Mouse (Mus musculus) liver, embryonic 16.5 days (tissue): ENCODE measurements at regions not wholly inside any gene's neighbourhood (a gene's known extent, or its start where the extent isn't known, plus 50 kb on each side); places are given as distances from the start of the nearest gene placed in this dataset.

Experiments used
- ATAC-seq: fragments of 200-750 bp; cut with Nextera tagmentation; 2 replicates; pipeline ENCODE4 v1.8.0; 2017; ENCODE audit warnings: low read depth, mild to moderate bottlenecking, moderate number of reproducible peaks, moderate library complexity
- H3K27ac ChIP-seq: fragments of 300-500 bp; sonication (generic); 2 replicates; pipeline ENCODE4 v1.5.1; 2014; ENCODE audit warnings: mild to moderate bottlenecking, low read length
- H3K27me3 ChIP-seq: fragments of 300-500 bp; sonication (generic); 2 replicates; pipeline ENCODE4 v1.6.1; 2014; ENCODE audit warnings: low read depth, low read length, mixed read lengths; ENCODE audit not compliant: control insufficient read depth, insufficient read depth
- H3K36me3 ChIP-seq: fragments of 300-500 bp; sonication (generic); 2 replicates; pipeline ENCODE4 v1.6.1; 2014; ENCODE audit warnings: mild to moderate bottlenecking; ENCODE audit not compliant: control insufficient read depth, insufficient read depth
- H3K4me1 ChIP-seq: fragments of 300-500 bp; sonication (generic); 2 replicates; pipeline ENCODE4 v1.6.1; 2014; ENCODE audit warnings: low read depth, low read length, mixed read lengths; ENCODE audit not compliant: control insufficient read depth
- H3K4me2 ChIP-seq: fragments of 300-500 bp; sonication (generic); 2 replicates; pipeline ENCODE4 v1.6.1; 2014; ENCODE audit warnings: low read depth, low read length, mixed read lengths
- H3K4me3 ChIP-seq: fragments of 300-500 bp; sonication (generic); 2 replicates; pipeline ENCODE4 v1.5.1; 2014; ENCODE audit warnings: low read depth, mild to moderate bottlenecking, low read length
- H3K9ac ChIP-seq: fragments of 300-500 bp; sonication (generic); 2 replicates; pipeline ENCODE4 v1.6.1; 2014; ENCODE audit warnings: low read depth, low read length
- H3K9me3 ChIP-seq: fragments of 300-500 bp; sonication (generic); replicated peaks from 2 replicates; pipeline ENCODE4 v1.6.1; 2016; ENCODE audit warnings: low read length; ENCODE audit not compliant: control insufficient read depth
- WGBS: fragments of 180-500 bp; shearing (Covaris S2); extraction: QIAGEN DNeasy Blood & Tissue Kit; methylation state at CpG from one replicate; pipeline ENCODE4 v1.1.7; 2014; ENCODE audit not compliant: insufficient replicate concordance; 5-methylcytosine and 5-hydroxymethylcytosine counted together

DNA sequence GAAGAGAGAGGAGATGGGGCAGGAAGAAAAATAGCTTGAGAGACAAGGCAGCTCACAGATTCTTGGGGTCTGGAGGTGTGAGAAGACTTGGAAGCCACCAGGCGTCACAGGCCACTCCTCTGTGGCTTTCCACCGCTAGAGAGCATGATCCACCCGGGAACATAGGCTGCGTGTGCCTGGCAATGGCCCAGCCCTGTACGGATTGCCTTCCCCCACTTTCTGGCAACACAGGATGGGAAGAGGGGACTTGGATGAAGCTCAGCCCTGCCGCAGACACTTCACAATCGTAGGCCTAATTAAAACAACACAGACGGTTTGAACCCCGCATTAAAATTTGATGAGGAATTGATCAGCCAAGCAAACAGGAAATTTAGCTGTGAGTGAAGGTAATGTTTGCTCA, 209.8 kb downstream of the Dhx35 start:
- WGBS: 63% methylated on average over 9 of the region's 9 CpGs
- no peaks in the 10 kb centered on the region for H3K4me1 ChIP-seq
- H3K4me3 ChIP-seq: no peak overlapping the region
- no peak for ATAC-seq
- no peak overlapping the region for H3K9ac ChIP-seq
- no peaks in the 10 kb centered on the region for H3K36me3 ChIP-seq
- no peak overlapping the region for H3K27ac ChIP-seq
- H3K4me2 ChIP-seq: no peak overlapping the region
- H3K27me3 ChIP-seq: no peaks in the 10 kb centered on the region
- no peaks in the 10 kb centered on the region for H3K9me3 ChIP-seq

GRCm38 (mm10) chr2:159012725-159013124, 218.1 kb downstream of the Dhx35 start:
- no peaks in the 10 kb centered on the region for H3K27me3 ChIP-seq
- no peaks in the 10 kb centered on the region for H3K9me3 ChIP-seq
- 52% methylated on average over 4 of the region's 4 CpGs for WGBS
- H3K27ac ChIP-seq: no peak overlapping the region
- H3K4me3 ChIP-seq: no peak overlapping the region
- H3K4me1 ChIP-seq: no peaks in the 10 kb centered on the region
- H3K36me3 ChIP-seq: no peaks in the 10 kb centered on the region
- H3K4me2 ChIP-seq: no peak overlapping the region
- no peak overlapping the region for H3K9ac ChIP-seq
- no peak for ATAC-seq

- Histone ChIP-seq H3K4me1 (no peaks in the 10 kb centered on the region), H3K4me3 (no peak overlapping the region), H3K36me3 (no peaks in the 10 kb centered on the region), H3K9me3 (no peaks in the 10 kb centered on the region), H3K27me3 (no peaks in the 10 kb centered on the region), H3K9ac (no peak overlapping the region), H3K4me2 (no peak overlapping the region), H3K27ac (no peak overlapping the region)
- no peak for ATAC-seq
- WGBS: 65% methylated on average over 8 of the region's 8 CpGs
Measured at GRCm38 (mm10) chr2:159014553-159014952, 219.9 kb downstream of the Dhx35 start.

DNA sequence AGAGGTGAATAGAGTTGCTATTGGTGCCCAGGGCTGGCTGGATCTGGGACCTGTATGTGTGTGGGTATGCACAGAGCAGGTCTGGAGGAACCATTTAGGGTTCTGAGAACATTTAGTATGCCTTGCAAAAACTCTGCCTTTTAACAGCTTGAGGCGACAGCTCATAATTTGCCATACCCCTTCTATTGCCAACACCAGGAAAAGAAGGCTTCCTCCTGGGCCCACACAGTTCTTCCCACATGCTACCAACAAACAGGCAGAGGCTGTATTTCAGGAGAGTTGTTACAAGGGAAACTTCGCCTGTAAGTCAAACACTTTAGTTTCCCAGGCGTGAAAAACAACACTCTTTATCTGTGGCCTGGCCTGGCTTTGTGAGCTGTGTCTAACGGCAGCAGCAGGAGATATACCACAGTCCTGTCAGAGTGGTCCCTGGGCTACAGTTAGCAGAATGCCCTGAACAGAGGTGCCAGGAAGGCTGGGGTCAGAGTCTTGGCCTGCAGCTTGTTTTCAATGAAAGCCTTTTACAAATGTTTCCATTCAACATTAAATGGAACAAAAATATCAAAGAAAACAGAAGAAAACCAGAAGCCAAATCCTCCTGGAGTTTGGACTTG, 225.4 kb downstream of the Dhx35 start:
- no peaks in the 10 kb centered on the region for H3K9me3 ChIP-seq
- H3K27ac ChIP-seq: no peak overlapping the region
- no peak overlapping the region for H3K4me3 ChIP-seq
- no peaks in the 10 kb centered on the region for H3K4me1 ChIP-seq
- 40% methylated on average over 4 of the region's 4 CpGs for WGBS
- H3K36me3 ChIP-seq: no peaks in the 10 kb centered on the region
- H3K27me3 ChIP-seq: no peaks in the 10 kb centered on the region
- no peak overlapping the region for H3K4me2 ChIP-seq
- no peak overlapping the region for H3K9ac ChIP-seq
- no peak for ATAC-seq

GRCm38 (mm10) chr2:159032147-159032546, 237.5 kb downstream of the Dhx35 start:
- H3K4me3 ChIP-seq: no peak overlapping the region
- ATAC-seq: no peak
- 65% methylated on average over 8 of the region's 8 CpGs for WGBS

DNA sequence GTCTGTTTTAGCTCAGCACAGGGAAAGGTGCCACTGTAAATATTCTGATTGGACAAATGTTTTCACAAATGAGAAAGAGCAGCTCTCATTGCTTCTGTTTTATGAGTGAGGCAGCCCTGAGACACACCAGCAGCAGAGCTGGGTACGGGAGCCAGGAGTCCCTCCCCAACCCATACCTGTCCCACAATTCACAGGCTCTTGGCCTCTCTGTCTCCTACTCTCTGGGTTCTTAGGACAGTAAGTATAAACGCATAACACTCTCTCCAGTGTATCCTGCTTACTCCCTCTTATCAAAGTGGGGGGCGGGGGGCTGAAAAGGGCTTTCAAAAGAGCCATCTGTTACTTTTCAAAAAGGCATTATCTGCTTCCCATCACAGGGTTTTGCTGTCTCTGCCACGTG, 245.3 kb downstream of the Dhx35 start:
- Histone ChIP-seq H3K9me3 (no peaks in the 10 kb centered on the region), H3K4me2 (no peak overlapping the region), H3K27me3 (no peaks in the 10 kb centered on the region), H3K4me1 (no peaks in the 10 kb centered on the region), H3K27ac (no peak overlapping the region), H3K36me3 (no peaks in the 10 kb centered on the region), H3K4me3 (no peak overlapping the region), H3K9ac (no peak overlapping the region)
- WGBS: 37% methylated on average over 4 of the region's 4 CpGs
- no peak for ATAC-seq

More at GRCm38 (mm10) chr2:159032147-159032546, 237.5 kb downstream of the Dhx35 start:
- no peak overlapping the region for H3K4me2 ChIP-seq
- H3K36me3 ChIP-seq: no peaks in the 10 kb centered on the region
- H3K9me3 ChIP-seq: no peaks in the 10 kb centered on the region
- H3K4me1 ChIP-seq: no peaks in the 10 kb centered on the region
- no peak overlapping the region for H3K27ac ChIP-seq
- H3K9ac ChIP-seq: no peak overlapping the region
- H3K27me3 ChIP-seq: no peaks in the 10 kb centered on the region

GRCm38 (mm10) chr2:159053534-159053933, 258.9 kb downstream of the Dhx35 start:
- WGBS: 24% methylated on average over 10 of the region's 10 CpGs
- Histone ChIP-seq H3K36me3 (no peaks in the 10 kb centered on the region), H3K4me2 (no peak overlapping the region)

GRCm38 (mm10) chr2:159053936-159054335, 259.3 kb downstream of the Dhx35 start:
- no peak overlapping the region for H3K27ac ChIP-seq
- ATAC-seq: peak; percentile 27; the same call in 1 of the 2 replicates

More at GRCm38 (mm10) chr2:159053534-159053933, 258.9 kb downstream of the Dhx35 start:
- Histone ChIP-seq H3K4me3 (no peak overlapping the region), H3K9me3 (no peaks in the 10 kb centered on the region), H3K9ac (no peak overlapping the region), H3K4me1 (no peaks in the 10 kb centered on the region), H3K27ac (no peak overlapping the region), H3K27me3 (no peaks in the 10 kb centered on the region)
- peak; percentile 67 for ATAC-seq

GRCm38 (mm10) chr2:159054451-159054850, 259.8 kb downstream of the Dhx35 start:
- Histone ChIP-seq H3K27ac (no peak overlapping the region), H3K36me3 (no peaks in the 10 kb centered on the region), H3K9ac (no peak overlapping the region), H3K9me3 (no peaks in the 10 kb centered on the region), H3K4me2 (no peak overlapping the region), H3K4me1 (no peaks in the 10 kb centered on the region), H3K4me3 (no peak overlapping the region), H3K27me3 (no peaks in the 10 kb centered on the region)
- ATAC-seq: no peak
- 64% methylated on average over 3 of the region's 3 CpGs for WGBS

More at GRCm38 (mm10) chr2:159053936-159054335, 259.3 kb downstream of the Dhx35 start:
- Histone ChIP-seq H3K9me3 (no peaks in the 10 kb centered on the region), H3K4me3 (no peak overlapping the region), H3K9ac (no peak overlapping the region), H3K27me3 (no peaks in the 10 kb centered on the region), H3K36me3 (no peaks in the 10 kb centered on the region), H3K4me1 (no peaks in the 10 kb centered on the region), H3K4me2 (no peak overlapping the region)
- WGBS: 38% methylated on average over 4 of the region's 4 CpGs
